20 mouse cellular contexts compared by ENCODE assay signal in genomic region chr12:102223404-102223803, GRCm38 (mm10). TPM values are rescaled to one million over a fixed set of nuclear protein-coding genes. Genes with fewer than 3 reads are reported as not detected.
A peak's percentile ranks its signal among the peaks of the same experiment; 100 is the strongest.
DNase-seq lines count a peak whose midpoint lies in the region; ATAC-seq and TF ChIP-seq lines count a peak whose summit lies in the region.
"Had no signal": no experiment of that assay in that cellular context is flagged by ENCODE, and none has a peak within 500 bp of the region (broad histone marks: within the 10 kb centered on the region; RNA-seq: fewer than 3 reads in every experiment).

No protein-coding gene starts in this region.

- no peak overlapping the region for H3K9ac ChIP-seq in liver, postnatal 0 days (replicated peaks)
- H3K9ac ChIP-seq: heart, embryonic 15.5 days; hindbrain, embryonic 15.5 days; limb, embryonic 13.5 days; liver, embryonic 15.5 days; midbrain, embryonic 12.5 days had no signal

- peak; percentile 58 for DNase-seq in layer of hippocampus, adult 11-12 months (ENCODE audit: low spot score)
- no peak for DNase-seq in layer of hippocampus, adult 9-10 months (ENCODE audit: low spot score)
- peak; percentile 85 for DNase-seq in cerebellum, adult 11-12 months
- peak; percentile 66 to 80 for DNase-seq in cerebellum, postnatal 10 days
- DNase-seq in liver, postnatal 0 days: no peak
- no peak for DNase-seq in adrenal gland, adult 2 months
- DNase-seq: adrenal gland, postnatal 25 days; gastrocnemius, postnatal 25 days; kidney, adult 11 months; kidney, postnatal 10 days; lung, postnatal 4 days; right cerebral cortex, postnatal 14 days had no signal

- ATAC-seq in megakaryocyte-erythroid progenitor cell, adult 5-6 weeks (replicated peaks; ENCODE audit: low FRiP score, low TSS enrichment, poor library complexity, severe bottlenecking): 0 out of 2 replicates have a peak, but pooled peaks have one; percentile 23
- no peak for ATAC-seq in liver, postnatal 0 days

- no peak overlapping the region for H3K4me2 ChIP-seq in liver, postnatal 0 days (ENCODE audit: low read depth, low read length)
- H3K4me2 ChIP-seq: heart, embryonic 15.5 days; hindbrain, embryonic 15.5 days; limb, embryonic 13.5 days; liver, embryonic 15.5 days; midbrain, embryonic 12.5 days had no signal

- no peaks in the 10 kb centered on the region for H3K36me3 ChIP-seq in liver, postnatal 0 days (replicated peaks; ENCODE audit: insufficient read depth, low read length)
- H3K36me3 ChIP-seq: embryonic facial prominence, embryonic 10.5 days; heart, embryonic 15.5 days; hindbrain, embryonic 15.5 days; limb, embryonic 13.5 days; liver, embryonic 15.5 days; midbrain, embryonic 12.5 days had no signal

- H3K4me3 ChIP-seq in liver, postnatal 0 days (ENCODE audit: low read depth, low read length): no peak overlapping the region
- H3K4me3 ChIP-seq: embryonic facial prominence, embryonic 10.5 days; erythroblast, embryonic 14.5 days; heart, embryonic 15.5 days; hindbrain, embryonic 15.5 days; limb, embryonic 13.5 days; liver, embryonic 15.5 days; midbrain, embryonic 12.5 days had no signal

- no peaks in the 10 kb centered on the region for H3K27me3 ChIP-seq in liver, postnatal 0 days (ENCODE audit: insufficient read depth, low read length)
- H3K27me3 ChIP-seq: heart, embryonic 15.5 days; hindbrain, embryonic 15.5 days; liver, embryonic 15.5 days; midbrain, embryonic 12.5 days had no signal

- no peaks in the 10 kb centered on the region for H3K4me1 ChIP-seq in liver, postnatal 0 days (ENCODE audit: insufficient read depth)
- H3K4me1 ChIP-seq: embryonic facial prominence, embryonic 10.5 days; heart, embryonic 15.5 days; hindbrain, embryonic 15.5 days; limb, embryonic 13.5 days; liver, embryonic 15.5 days; midbrain, embryonic 12.5 days had no signal

- H3K27ac ChIP-seq in liver, postnatal 0 days (ENCODE audit: low read depth): no peak overlapping the region
- H3K27ac ChIP-seq: embryonic facial prominence, embryonic 10.5 days; heart, embryonic 15.5 days; hindbrain, embryonic 15.5 days; limb, embryonic 13.5 days; liver, embryonic 15.5 days; midbrain, embryonic 12.5 days had no signal

- WGBS in liver, postnatal 0 days (ENCODE audit: insufficient replicate concordance): 86% methylated on average over 6 of the region's 6 CpGs

- TF ChIP-seq CTCF in liver, postnatal 0 days (IDR thresholded peaks at IDR 0.05; ENCODE audit: low read depth): no peak

- no peaks in the 10 kb centered on the region for H3K9me3 ChIP-seq in liver, postnatal 0 days (ENCODE audit: low read length)
- H3K9me3 ChIP-seq: embryonic facial prominence, embryonic 10.5 days; heart, embryonic 15.5 days; hindbrain, embryonic 15.5 days; limb, embryonic 13.5 days; liver, embryonic 15.5 days; midbrain, embryonic 12.5 days had no signal

- no peak for TF ChIP-seq EP300 in liver, postnatal 0 days (IDR thresholded peaks at IDR 0.05; ENCODE audit: low read depth)

RNA-seq across cellular contexts. Expression of gene Rin3, which starts 59.4 kb away (rescaled TPM):
- 30.2 and 32.2 TPM in 2 replicates for total RNA-seq in megakaryocyte-erythroid progenitor cell, adult 5-6 weeks (2014; fragmentation: Nextera tagmentation)
- 4.5 and 14.7 TPM in 2 replicates for total RNA-seq in megakaryocyte-erythroid progenitor cell, adult 5-6 weeks (2017)
- polyA plus RNA-seq in liver, postnatal 0 days (2015; fragmentation: Nextera tagmentation; extraction: Ambion mirVana): 8.3 and 10.0 TPM in 2 replicates
- total RNA-seq in adrenal gland, adult 2 months (2021): 10 to 100 TPM; 12.3 to 15.1 TPM
- 7.4 and 8.9 TPM in 2 replicates for polyA plus RNA-seq in adrenal gland, adult 2 months (2012; rRNA removed)

Comparison
In these comparisons a context has a peak if more than half of its experiments do, and no peak if none do; other contexts are left out.
1. DNase-seq: peak in layer of hippocampus, adult 11-12 months (single experiment), cerebellum, adult 11-12 months (single experiment) and cerebellum, postnatal 10 days (2 of 2); none in layer of hippocampus, adult 9-10 months (single experiment), liver, postnatal 0 days (single experiment) and adrenal gland, adult 2 months (single experiment).